Mouse (Mus musculus) limb, embryonic 11.5 days (tissue): ENCODE data around the gene Asphd1. TPM values are rescaled to one million over a fixed set of nuclear protein-coding genes. Genes with fewer than 3 reads are reported as not detected.

ENCODE experiments used
- ATAC-seq: fragments of 200-750 bp; cut with Nextera tagmentation; 2 replicates; pipeline ENCODE4 v1.8.0; 2017; ENCODE audit warnings: low read depth; ENCODE audit not compliant: insufficient number of reproducible peaks, low FRiP score, low TSS enrichment
- DNase-seq: peaks from one replicate; pipeline ENCODE4 v3.0.0-alpha.2; 2015; ENCODE audit warnings: low spot score
- H3K27ac ChIP-seq: fragments of 300-500 bp; sonication (generic); replicated peaks from 2 replicates; pipeline ENCODE4 v1.5.1; 2014; ENCODE audit warnings: low read depth, mild to moderate bottlenecking, low read length
- H3K27me3 ChIP-seq: fragments of 300-500 bp; sonication (generic); 2 replicates; pipeline ENCODE4 v1.6.1; 2014; ENCODE audit warnings: mild to moderate bottlenecking, low read length, mixed read lengths; ENCODE audit not compliant: control insufficient read depth, insufficient read depth
- H3K36me3 ChIP-seq: fragments of 300-500 bp; sonication (generic); 2 replicates; pipeline ENCODE4 v1.6.1; 2014; ENCODE audit warnings: mild to moderate bottlenecking, low read length, moderate library complexity, mixed read lengths; ENCODE audit not compliant: control insufficient read depth, insufficient read depth
- H3K4me1 ChIP-seq: fragments of 300-500 bp; sonication (generic); 2 replicates; pipeline ENCODE4 v1.6.1; 2014; ENCODE audit warnings: low read length, mixed read lengths; ENCODE audit not compliant: control insufficient read depth, insufficient read depth
- H3K4me2 ChIP-seq: fragments of 300-500 bp; sonication (generic); 2 replicates; pipeline ENCODE4 v1.6.1; 2014; ENCODE audit warnings: low read depth, mild to moderate bottlenecking, moderate library complexity; ENCODE audit not compliant: severe bottlenecking
- H3K4me3 ChIP-seq: fragments of 300-500 bp; sonication (generic); 2 replicates; pipeline ENCODE4 v1.5.1; 2014; ENCODE audit warnings: low read depth, low read length
- H3K9ac ChIP-seq: fragments of 300-500 bp; sonication (generic); 2 replicates; pipeline ENCODE4 v1.6.1; 2014; ENCODE audit warnings: mild to moderate bottlenecking, low read length
- H3K9me3 ChIP-seq: fragments of 300-500 bp; sonication (generic); 2 replicates; pipeline ENCODE4 v1.6.1; 2016; ENCODE audit warnings: low read length; ENCODE audit not compliant: control insufficient read depth
- WGBS: fragments of 180-500 bp; shearing (Covaris S2); extraction: QIAGEN DNeasy Blood & Tissue Kit; methylation state at CpG from one replicate; pipeline ENCODE4 v1.1.7; 2014; 5-methylcytosine and 5-hydroxymethylcytosine counted together
- polyA plus RNA-seq: library from polyadenylated mRNA; unstranded; fragments of >200 nt; fragmentation: Nextera tagmentation; extraction: Ambion mirVana; gene quantifications from 2 replicates; pipeline ENCODE4 v1.2.1, GENCODE M21; 2014

The Asphd1 gene
- polyA plus RNA-seq, 1 experiment from 2014 or later, result 0.32 TPM

DNA sequence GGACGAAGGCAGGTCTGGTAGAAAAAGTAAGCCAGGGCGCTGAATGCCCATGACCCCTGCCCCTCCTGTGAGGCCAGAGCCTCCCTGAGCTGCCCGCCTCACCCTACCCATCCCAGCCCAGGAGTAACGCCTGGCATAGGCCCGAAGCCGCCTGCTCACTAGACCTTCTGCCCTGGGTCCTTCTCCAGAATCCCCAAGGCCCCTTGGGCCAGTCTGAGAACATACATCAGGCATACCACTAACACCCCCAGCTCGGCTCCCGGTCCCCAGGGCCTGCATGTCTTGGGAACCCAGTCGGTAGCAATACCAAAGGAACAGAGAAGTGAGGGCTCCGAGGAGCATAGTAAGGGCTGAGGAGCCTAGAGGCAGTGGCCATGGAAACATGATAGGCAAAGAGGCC is 756 bp downstream of the Asphd1 start:
- Histone ChIP-seq H3K27ac (no peak overlapping the region), H3K4me3 (no peak overlapping the region), H3K27me3 (peaks cover 29% of the 10 kb centered on the region), H3K4me2 (no peak overlapping the region), H3K36me3 (no peaks in the 10 kb centered on the region), H3K9ac (no peak overlapping the region), H3K4me1 (peaks cover 5% of the 10 kb centered on the region), H3K9me3 (no peaks in the 10 kb centered on the region)
- ATAC-seq, result no peak
- WGBS, result 75% methylated on average over 10 of the region's 10 CpGs
- DNase-seq, result no peak

DNA sequence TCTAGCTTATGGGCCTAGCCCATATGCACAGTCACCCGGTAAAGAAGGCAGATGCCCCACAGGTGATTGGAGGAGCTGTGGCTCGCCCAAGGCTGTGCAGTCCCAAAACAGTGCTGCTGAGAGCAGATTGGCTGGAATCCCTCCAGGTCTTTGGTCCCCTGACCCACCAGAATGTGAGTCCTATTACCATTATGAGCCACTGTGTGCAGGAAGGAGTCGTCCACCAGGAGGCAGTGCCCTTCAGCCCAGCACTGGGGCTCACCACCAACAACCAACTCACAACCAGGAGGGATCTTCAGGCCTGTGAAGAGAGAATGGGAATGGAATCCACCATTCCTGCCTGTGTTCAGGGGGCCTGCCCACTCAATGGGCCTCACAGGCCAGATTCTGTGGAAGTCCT is 2.9 kb downstream of the Asphd1 start:
- Histone ChIP-seq H3K4me2 (no peak overlapping the region), H3K4me3 (no peak overlapping the region), H3K9me3 (no peaks in the 10 kb centered on the region), H3K9ac (no peak overlapping the region), H3K4me1 (peaks cover 5% of the 10 kb centered on the region), H3K27ac (no peak overlapping the region), H3K36me3 (peaks cover 3% of the 10 kb centered on the region; the same call in 1 of the 2 replicates), H3K27me3 (peaks cover 17% of the 10 kb centered on the region)
- DNase-seq (peak; percentile 37), ATAC-seq (no peak)
- 44% methylated on average over 3 of the region's 3 CpGs for WGBS

DNA sequence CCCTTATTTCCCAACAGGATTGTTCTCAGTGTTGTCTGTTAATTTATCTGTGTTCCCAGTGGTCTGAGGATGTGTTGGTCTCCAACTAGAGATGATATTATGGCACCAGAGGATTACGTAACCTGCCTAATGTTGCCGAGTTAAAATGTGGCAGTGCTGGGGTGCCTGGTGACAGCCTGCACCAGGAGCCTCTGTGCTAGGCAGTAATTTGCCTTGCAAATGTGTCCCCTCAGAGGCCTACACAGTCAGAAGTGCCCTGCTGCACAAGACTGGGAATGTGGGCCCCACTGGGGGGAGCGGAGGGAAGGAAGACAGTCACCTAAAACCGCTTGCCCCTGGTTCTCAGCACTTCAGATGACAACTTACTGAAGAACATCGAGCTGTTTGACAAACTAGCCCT is 7.6 kb downstream of the Asphd1 start:
- Histone ChIP-seq H3K4me3 (no peak overlapping the region), H3K4me1 (no peaks in the 10 kb centered on the region), H3K36me3 (peaks cover 6% of the 10 kb centered on the region; the same call in 1 of the 2 replicates), H3K27ac (no peak overlapping the region), H3K27me3 (no peaks in the 10 kb centered on the region), H3K9me3 (no peaks in the 10 kb centered on the region), H3K9ac (0 out of 2 replicates have a peak overlapping the region, but pooled peaks have one; percentile 7), H3K4me2 (no peak overlapping the region)
- DNase-seq (no peak), ATAC-seq (no peak)
- 77% methylated on average over 5 of the region's 5 CpGs for WGBS

DNA sequence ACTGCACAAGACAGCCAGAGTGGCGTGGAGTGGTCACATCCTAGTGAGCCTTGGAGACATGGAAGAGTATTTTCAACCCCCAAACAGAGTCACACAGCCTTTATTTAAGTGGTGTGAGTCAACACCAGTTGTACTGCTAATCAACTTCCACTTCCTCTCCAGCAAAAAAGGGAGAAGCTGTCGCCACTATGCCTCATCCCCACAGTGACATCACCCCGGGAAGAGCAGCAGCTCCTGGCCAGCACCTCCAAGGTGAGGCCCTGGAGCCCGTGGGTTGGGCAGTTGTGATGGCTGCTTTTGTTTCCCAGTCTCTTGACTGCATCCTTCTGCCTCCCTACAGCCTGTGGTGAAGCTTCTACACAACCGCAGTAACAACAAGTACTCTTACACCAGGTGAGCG is 8.2 kb downstream of the Asphd1 start:
- Histone ChIP-seq H3K4me1 (no peaks in the 10 kb centered on the region), H3K27me3 (no peaks in the 10 kb centered on the region), H3K4me2 (no peak overlapping the region), H3K9ac (no peak overlapping the region), H3K4me3 (no peak overlapping the region), H3K9me3 (no peaks in the 10 kb centered on the region), H3K36me3 (peaks cover 6% of the 10 kb centered on the region; the same call in 1 of the 2 replicates), H3K27ac (no peak overlapping the region)
- DNase-seq (no peak), ATAC-seq (no peak)
- WGBS, result 52% methylated on average over 6 of the region's 6 CpGs

DNA sequence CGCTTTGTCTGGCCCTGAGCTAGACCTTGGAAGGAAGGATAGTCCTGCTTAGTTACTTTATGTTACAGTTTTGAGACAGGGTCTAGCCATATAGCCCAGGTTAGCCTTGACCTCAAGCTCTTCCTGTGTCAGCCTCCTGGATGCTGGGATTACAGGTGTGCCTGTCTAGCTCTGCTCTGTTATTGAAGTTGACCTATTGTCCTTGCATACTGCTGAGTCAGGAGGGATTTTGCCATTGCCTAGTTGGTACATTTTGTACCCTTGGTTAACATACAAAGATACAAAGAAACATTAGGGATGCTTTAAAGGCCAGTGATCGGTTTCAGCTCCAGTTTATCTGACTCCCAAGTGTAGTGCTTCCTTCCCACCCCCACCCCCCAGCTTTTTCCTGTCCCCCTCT is 16.7 kb downstream of the Asphd1 start:
- ATAC-seq (no peak), DNase-seq (no peak)
- peaks cover 3% of the 10 kb centered on the region; the same call in 1 of the 2 replicates for H3K36me3 ChIP-seq
- WGBS, result 86% methylated on average over 2 of the region's 2 CpGs
- H3K4me3 ChIP-seq, result no peak overlapping the region
- no peaks in the 10 kb centered on the region for H3K27me3 ChIP-seq
- no peak overlapping the region for H3K4me2 ChIP-seq
- H3K27ac ChIP-seq, result no peak overlapping the region
- peaks cover 7% of the 10 kb centered on the region for H3K4me1 ChIP-seq
- H3K9ac ChIP-seq, result no peak overlapping the region
- no peaks in the 10 kb centered on the region for H3K9me3 ChIP-seq

DNA sequence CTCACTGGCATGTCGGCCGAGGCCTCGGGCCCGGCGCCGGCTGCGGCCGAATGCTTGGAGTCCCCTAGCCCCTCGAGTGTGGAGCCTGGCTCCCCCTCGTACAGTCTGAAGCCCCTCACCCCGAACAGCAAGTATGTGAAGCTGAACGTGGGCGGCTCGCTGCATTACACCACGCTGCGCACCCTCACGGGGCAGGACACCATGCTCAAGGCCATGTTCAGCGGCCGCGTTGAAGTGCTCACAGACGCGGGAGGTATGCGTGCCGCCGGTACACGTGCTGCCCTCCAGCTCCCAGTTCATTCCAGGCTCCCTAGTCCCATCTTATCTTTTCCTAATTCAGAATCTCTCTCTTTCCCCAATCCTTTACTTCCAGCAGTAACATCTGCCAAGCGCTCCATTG is 20.3 kb downstream of the Asphd1 start:
- no peaks in the 10 kb centered on the region for H3K36me3 ChIP-seq
- ATAC-seq (peak; percentile 84), DNase-seq (no peak)
- no peaks in the 10 kb centered on the region for H3K9me3 ChIP-seq
- peak overlapping the region; percentile 84 for H3K9ac ChIP-seq
- peak overlapping the region; percentile 82 for H3K4me3 ChIP-seq
- H3K4me1 ChIP-seq, result peaks cover 7% of the 10 kb centered on the region
- 0% methylated on average over 27 of the region's 27 CpGs for WGBS
- no peaks in the 10 kb centered on the region for H3K27me3 ChIP-seq
- H3K4me2 ChIP-seq, result peak overlapping the region; percentile 93
- peak overlapping the region; percentile 21; the same call in 1 of the 2 replicates for H3K27ac ChIP-seq

DNA sequence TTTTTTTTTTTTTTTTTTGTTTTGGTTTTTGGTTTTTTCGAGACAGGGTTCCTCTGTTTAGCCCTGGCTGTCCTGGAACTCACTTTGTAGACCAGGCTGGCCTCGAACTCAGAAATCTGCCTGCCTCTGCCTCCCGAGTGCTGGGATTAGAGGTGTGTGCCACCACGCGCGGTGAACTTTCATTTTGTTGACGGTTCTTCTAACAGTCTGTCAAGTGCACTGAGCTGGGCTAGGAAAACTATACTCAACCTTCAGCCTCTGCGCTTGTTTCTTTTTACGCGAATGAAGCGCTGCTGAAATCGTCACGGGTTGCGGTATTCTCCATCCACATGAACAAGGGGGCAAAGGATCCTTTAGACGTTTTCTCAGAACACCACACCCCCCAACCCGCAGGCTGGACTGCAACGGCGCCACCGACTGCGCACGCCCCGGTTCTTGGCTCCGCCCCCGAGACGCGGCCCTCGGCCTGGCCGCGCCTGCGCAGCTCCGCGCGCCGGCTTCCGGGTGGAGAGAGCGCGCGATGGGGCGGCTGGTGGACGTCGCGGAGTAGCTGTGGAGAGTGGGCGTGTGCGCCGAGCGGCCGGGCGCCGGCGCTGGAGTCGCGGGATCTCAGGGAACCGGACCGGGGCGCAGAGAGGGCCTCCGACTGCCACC is 20.9 kb downstream of the Asphd1 start, which contains the start of gene Kctd13:
TSS of gene Kctd13 (plus strand) at position 496 of the 654 bp plus-strand sequence.
- H3K36me3 ChIP-seq, result no peaks in the 10 kb centered on the region
- peak within 1 kb of the TSS; percentile 93 for H3K4me2 ChIP-seq
- WGBS, result 5% methylated on average over 54 of the region's 56 CpGs
- H3K27ac ChIP-seq, result peak within 1 kb of the TSS; percentile 21; the same call in 1 of the 2 replicates
- no peaks in the 10 kb centered on the region for H3K9me3 ChIP-seq
- ATAC-seq, result peak; percentile 98
- peaks cover 7% of the 10 kb centered on the region for H3K4me1 ChIP-seq
- H3K9ac ChIP-seq, result peak within 1 kb of the TSS; percentile 84
- peak within 1 kb of the TSS; percentile 82 for H3K4me3 ChIP-seq
- DNase-seq, result peak; percentile 91
- H3K27me3 ChIP-seq, result no peaks in the 10 kb centered on the region

DNA sequence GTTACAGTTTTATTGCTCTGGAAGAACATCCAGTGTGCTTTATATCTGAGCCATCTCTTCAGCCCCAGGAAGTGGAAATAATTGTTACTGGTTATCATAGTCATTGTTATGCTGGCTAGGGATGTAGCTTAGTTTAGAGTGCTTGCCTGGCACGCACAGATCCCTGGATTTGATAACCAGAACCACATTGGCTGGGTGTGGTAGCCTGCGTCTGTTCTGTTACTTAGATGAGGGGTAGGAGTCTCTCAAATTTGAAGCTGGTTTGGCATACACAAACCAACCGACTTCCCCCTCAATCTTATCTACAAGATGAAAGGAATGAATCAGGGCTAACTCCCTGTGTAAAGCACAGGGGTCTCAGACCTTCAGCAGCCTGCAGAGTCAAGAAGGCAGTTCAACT is 23.1 kb downstream of the Asphd1 start:
- Histone ChIP-seq H3K4me1 (peaks cover 7% of the 10 kb centered on the region), H3K36me3 (no peaks in the 10 kb centered on the region), H3K9ac (no peak overlapping the region), H3K27ac (no peak overlapping the region), H3K9me3 (no peaks in the 10 kb centered on the region), H3K4me3 (no peak overlapping the region), H3K4me2 (no peak overlapping the region), H3K27me3 (no peaks in the 10 kb centered on the region)
- no peak for DNase-seq
- ATAC-seq, result no peak
- WGBS, result 23% methylated on average over 3 of the region's 3 CpGs

DNA sequence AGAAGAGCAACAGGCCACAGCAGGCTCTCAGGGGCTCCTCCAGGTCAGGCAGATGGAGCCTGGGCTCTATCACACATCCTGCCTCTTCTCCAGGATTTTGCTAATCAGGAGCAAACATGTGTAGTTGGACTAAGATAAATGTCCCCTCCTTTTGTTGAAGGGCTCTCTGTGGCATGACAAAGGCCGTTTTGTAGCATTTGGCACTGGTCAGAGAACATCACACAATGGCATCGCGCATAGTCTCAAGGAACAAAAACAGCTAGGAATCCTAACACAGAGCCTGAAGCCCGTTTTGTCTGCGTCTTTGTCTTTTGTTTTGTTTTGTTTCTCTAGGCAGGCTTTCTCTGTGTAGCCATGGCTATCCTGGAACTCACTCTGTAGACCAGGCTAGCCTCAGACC is 25.4 kb downstream of the Asphd1 start:
- Histone ChIP-seq H3K4me2 (no peak overlapping the region), H3K4me3 (no peak overlapping the region), H3K36me3 (no peaks in the 10 kb centered on the region), H3K27ac (no peak overlapping the region), H3K9ac (no peak overlapping the region), H3K9me3 (no peaks in the 10 kb centered on the region), H3K4me1 (no peaks in the 10 kb centered on the region), H3K27me3 (no peaks in the 10 kb centered on the region)
- WGBS, result 73% methylated on average over 5 of the region's 5 CpGs
- no peak for ATAC-seq
- no peak for DNase-seq
